In the genomic region with DNA sequence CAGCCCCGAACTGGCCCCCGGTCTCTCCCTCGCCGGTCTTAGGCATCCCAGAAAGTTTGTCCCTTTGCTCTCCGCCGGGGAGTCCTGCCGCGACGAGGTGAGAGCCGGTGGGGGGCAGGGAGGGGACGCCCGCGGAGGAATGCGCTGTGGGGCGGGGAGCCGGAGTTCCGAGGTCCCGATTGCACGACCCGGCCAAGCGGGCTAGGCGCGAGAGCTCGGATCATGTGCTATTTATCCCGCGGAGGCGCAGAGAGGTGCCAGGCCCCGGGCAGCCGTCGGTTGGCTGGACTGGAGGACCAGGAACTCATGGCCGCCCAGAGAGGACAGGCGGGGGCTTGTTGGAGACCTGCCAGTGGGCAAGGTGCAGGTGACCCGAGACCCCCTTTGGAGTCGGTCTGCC, we compare ENCODE assay signal across 8 mouse cellular contexts. TPM values are rescaled to one million over a fixed set of nuclear protein-coding genes. Genes with fewer than 3 reads are reported as not detected.
DNase-seq lines count a peak whose midpoint lies in the region; ATAC-seq and TF ChIP-seq lines count a peak whose summit lies in the region.

No protein-coding gene starts in this region.

- 0 out of 2 replicates have a peak, but pooled peaks cover 5% of the 10 kb centered on the region for H3K79me2 ChIP-seq in CH12.LX (replicated peaks; ENCODE audit: control insufficient read depth, extremely low read depth, insufficient read depth, poor library complexity, severe bottlenecking)

- under 1% methylated on average over 33 of the region's 34 CpGs for WGBS in forebrain, embryonic 14.5 days
- WGBS in lung, embryonic 16.5 days, result 2% methylated on average over 34 of the region's 34 CpGs

- intact Hi-C loops in heart, postnatal 10 days (cut with DNase I), result loop anchor here (1.0 to 5.0 kb wide), 3 partner anchors 31 to 57 kb away; a partner anchor contains a TSS

- peak; percentile 38 for ATAC-seq in forebrain, embryonic 14.5 days
- peak; percentile 67 for ATAC-seq in lung, embryonic 16.5 days (ENCODE audit: low read depth)

- peaks cover 22 to 35% of the 10 kb centered on the region in 2 experiments for H3K36me3 ChIP-seq in CH12.LX (replicated peaks in 1 of 2; ENCODE audit: control insufficient read depth in 1 of 2, insufficient read depth in 1 of 2, low read length in 1 of 2)
- peaks cover 22% of the 10 kb centered on the region for H3K36me3 ChIP-seq in forebrain, embryonic 14.5 days (ENCODE audit: control insufficient read depth, insufficient read depth, low read length)
- peaks cover 16% of the 10 kb centered on the region for H3K36me3 ChIP-seq in lung, embryonic 16.5 days (ENCODE audit: control insufficient read depth, insufficient read depth, low read length)

- H3K4me1 ChIP-seq in CH12.LX (ENCODE audit: control insufficient read depth in 1 of 2, insufficient read depth in 2 of 2), result peaks cover 9 to 24% of the 10 kb centered on the region in 2 experiments
- H3K4me1 ChIP-seq in brown adipose tissue, adult 24 weeks (ENCODE audit: control insufficient read depth, insufficient read depth, insufficient read length, low read length), result peaks cover 11% of the 10 kb centered on the region
- H3K4me1 ChIP-seq in forebrain, embryonic 14.5 days (ENCODE audit: control insufficient read depth, insufficient read depth, low read length), result peaks cover 12% of the 10 kb centered on the region
- peaks cover 22% of the 10 kb centered on the region for H3K4me1 ChIP-seq in lung, embryonic 16.5 days (replicated peaks; ENCODE audit: control insufficient read depth, insufficient read depth, low read length)

- no peak overlapping the region for H3K27ac ChIP-seq in CH12.LX (ENCODE audit: insufficient read depth, low read depth)
- H3K27ac ChIP-seq in brown adipose tissue, adult 24 weeks (replicated peaks; ENCODE audit: low read depth, low read length), result peak overlapping the region; percentile 93
- peak overlapping the region; percentile 78 for H3K27ac ChIP-seq in forebrain, embryonic 14.5 days (ENCODE audit: low read depth, low read length)
- peak overlapping the region; percentile 98 for H3K27ac ChIP-seq in lung, embryonic 16.5 days (ENCODE audit: low read length)

- no peak for TF ChIP-seq EP300 in CH12.LX (IDR thresholded peaks at IDR 0.05; ENCODE audit: low read length)

- H3K9me3 ChIP-seq in CH12.LX (replicated peaks; ENCODE audit: low read length), result no peaks in the 10 kb centered on the region
- H3K9me3 ChIP-seq in forebrain, embryonic 14.5 days (replicated peaks; ENCODE audit: control insufficient read depth, low read length), result no peaks in the 10 kb centered on the region
- H3K9me3 ChIP-seq in lung, embryonic 16.5 days (ENCODE audit: control insufficient read depth, low read length), result no peaks in the 10 kb centered on the region

- peak overlapping the region; percentile 61 to 80 (median 71) for H3K4me3 ChIP-seq in CH12.LX (replicated peaks in 1 of 3; ENCODE audit: low read depth in 2 of 3, low read length in 2 of 3, poor library complexity in 1 of 3)
- peak overlapping the region; percentile 75 for H3K4me3 ChIP-seq in brown adipose tissue, adult 24 weeks (ENCODE audit: insufficient read depth, low read depth, low read length)
- peak overlapping the region; percentile 89 for H3K4me3 ChIP-seq in forebrain, embryonic 14.5 days (ENCODE audit: low read depth, low read length)
- H3K4me3 ChIP-seq in lung, embryonic 16.5 days (ENCODE audit: low read length), result peak overlapping the region; percentile 94

- H3K4me2 ChIP-seq in CH12.LX (ENCODE audit: insufficient read depth, low read depth, poor library complexity, severe bottlenecking), result peak overlapping the region; percentile 68
- peak overlapping the region; percentile 80 for H3K4me2 ChIP-seq in forebrain, embryonic 14.5 days (ENCODE audit: low read length)
- H3K4me2 ChIP-seq in lung, embryonic 16.5 days (ENCODE audit: low read depth, low read length), result peak overlapping the region; percentile 87

- peak overlapping the region; percentile 93 for H3K9ac ChIP-seq in CH12.LX (ENCODE audit: insufficient read depth, low read depth)
- H3K9ac ChIP-seq in forebrain, embryonic 14.5 days (ENCODE audit: low read length), result peak overlapping the region; percentile 93
- peak overlapping the region; percentile 96 for H3K9ac ChIP-seq in lung, embryonic 16.5 days (ENCODE audit: low read length)

- TF ChIP-seq RAD21 in CH12.LX (IDR thresholded peaks at IDR 0.05; ENCODE audit: low read depth, low read length), result no peak

- in situ Hi-C loops in CH12.LX (cut with MboI; ENCODE audit: low pct_ligation_motif_present, low pct_unique_long_range_greater_than_20kb, low sequenced_read_pairs), result no loop called here

- H3K27me3 ChIP-seq in CH12.LX (replicated peaks), result peaks cover 3% of the 10 kb centered on the region
- no peaks in the 10 kb centered on the region for H3K27me3 ChIP-seq in forebrain, embryonic 14.5 days (replicated peaks; ENCODE audit: control insufficient read depth, insufficient read depth, low read length)
- H3K27me3 ChIP-seq in lung, embryonic 16.5 days (ENCODE audit: control insufficient read depth, insufficient read depth, low read depth, low read length), result no peaks in the 10 kb centered on the region

- TF ChIP-seq POLR2A in CH12.LX (IDR thresholded peaks at IDR 0.05; ENCODE audit: low read depth, low read length), result no peak

- peak; percentile 33 for DNase-seq in CH12.LX (ENCODE audit: extremely low read depth)
- peak; percentile 41 for DNase-seq in forebrain, embryonic 14.5 days (ENCODE audit: low spot score)
- DNase-seq in heart, postnatal 10 days, result peak; percentile 86 to 87
- DNase-seq in kidney, postnatal 4 days, result peak; percentile 81 to 87
- DNase-seq in ovary, postnatal 10 days (ENCODE audit: low spot score), result peak; percentile 57
- DNase-seq in thymus, postnatal 10 days (ENCODE audit: low spot score in 2 of 2), result peak; percentile 42 to 48

- no peak for TF ChIP-seq CTCF in CH12.LX (conservative IDR thresholded peaks at IDR 0.05 in 1 of 2, IDR thresholded peaks at IDR 0.05 in 1 of 2; ENCODE audit: low read depth in 2 of 2, low read length in 2 of 2)

- dilution Hi-C loops in CH12.LX (cut with MboI; ENCODE audit: extremely low pct_ligation_motif_present, extremely low pct_unique_long_range_greater_than_20kb, low sequenced_read_pairs), result no loop called here

TF ChIP-seq in CH12.LX, 34 proteins besides CTCF, POLR2A, EP300 and RAD21 (continues in another document):
- TF ChIP-seq MEF2A (IDR thresholded peaks at IDR 0.05; ENCODE audit: borderline replicate concordance, low read depth, low read length) (0 out of 2 replicates have a peak, but pooled peaks have one; percentile 3), USF2 (conservative IDR thresholded peaks at IDR 0.05; ENCODE audit: low read depth, low read length) (no peak), ZMIZ1 (IDR thresholded peaks at IDR 0.05; ENCODE audit: low read depth, low read length) (no peak), MXI1 (IDR thresholded peaks at IDR 0.05; ENCODE audit: low read depth, low read length) (no peak), MYC (IDR thresholded peaks at IDR 0.05; ENCODE audit: low read depth, low read length) (no peak), JUND (conservative IDR thresholded peaks at IDR 0.05; ENCODE audit: low read depth, low read length) (no peak), ZC3H11A (IDR thresholded peaks at IDR 0.05; ENCODE audit: low read depth, low read length) (no peak)

RNA-seq across cellular contexts. Expression of a gene that starts 0.3 kb away (rescaled TPM):
- total RNA-seq in CH12.LX (2012; rRNA removed), result 36.9 and 38.0 TPM in 2 replicates
- 11.0 and 11.6 TPM in 2 replicates for total RNA-seq in CH12.LX (2014; rRNA removed)
- 31.7 and 32.3 TPM in 2 replicates for polyA plus RNA-seq in CH12.LX (2012; ENCODE audit: insufficient read length, low read depth)
- 93.8 and 106 TPM in 2 replicates for polyA plus RNA-seq in brown adipose tissue, adult 24 weeks (2012; ENCODE audit: insufficient read depth, insufficient read length, missing spikeins)
- 4.6 and 4.7 TPM in 2 replicates for polyA plus RNA-seq in forebrain, embryonic 14.5 days (2014; fragmentation: Nextera tagmentation; extraction: Ambion mirVana)
- total RNA-seq in heart, postnatal 10 days (2021), result 100 to 1,000 TPM; 279 to 286 TPM
- 3.2 and 3.4 TPM in 2 replicates for polyA plus RNA-seq in lung, embryonic 16.5 days (2015; fragmentation: Nextera tagmentation; extraction: Ambion mirVana)

RNA-seq across cellular contexts. Expression of a gene that starts 0.7 kb away (rescaled TPM):
- total RNA-seq in CH12.LX (2012; rRNA removed) (1.3 and 1.7 TPM in 2 replicates), CH12.LX (2014; rRNA removed) (1.9 and 3.4 TPM in 2 replicates)
- polyA plus RNA-seq in CH12.LX (2012; ENCODE audit: insufficient read length, low read depth), result 3.8 and 4.4 TPM in 2 replicates
- 15.7 and 24.0 TPM in 2 replicates for polyA plus RNA-seq in brown adipose tissue, adult 24 weeks (2012; ENCODE audit: insufficient read depth, insufficient read length, missing spikeins)
- 0.75 and 1.1 TPM in 2 replicates for polyA plus RNA-seq in forebrain, embryonic 14.5 days (2014; fragmentation: Nextera tagmentation; extraction: Ambion mirVana)
- 1 to 10 TPM; 2.6 to 3.0 TPM for total RNA-seq in heart, postnatal 10 days (2021)
- polyA plus RNA-seq in lung, embryonic 16.5 days (2015; fragmentation: Nextera tagmentation; extraction: Ambion mirVana), result 1.5 and 1.9 TPM in 2 replicates

RNA-seq across cellular contexts. Expression of a gene that starts 12.7 kb away (rescaled TPM):
- 4.0 and 4.9 TPM in 2 replicates for total RNA-seq in CH12.LX (2012; rRNA removed)
- total RNA-seq in CH12.LX (2014; rRNA removed), result 0.70 and 1.0 TPM in 2 replicates
- polyA plus RNA-seq in CH12.LX (2012; ENCODE audit: insufficient read length, low read depth), result 13.3 and 17.0 TPM in 2 replicates
- 15.8 and 16.3 TPM in 2 replicates for polyA plus RNA-seq in brown adipose tissue, adult 24 weeks (2012; ENCODE audit: insufficient read depth, insufficient read length, missing spikeins)
- 8.7 and 14.9 TPM in 2 replicates for polyA plus RNA-seq in forebrain, embryonic 14.5 days (2014; fragmentation: Nextera tagmentation; extraction: Ambion mirVana)
- total RNA-seq in heart, postnatal 10 days (2021), result 10 to 100 TPM; 31.2 to 32.8 TPM
- 14.8 and 15.6 TPM in 2 replicates for polyA plus RNA-seq in lung, embryonic 16.5 days (2015; fragmentation: Nextera tagmentation; extraction: Ambion mirVana)

RNA-seq across cellular contexts. Expression of a gene that starts 31.4 kb away (rescaled TPM):
- total RNA-seq in CH12.LX (2012; rRNA removed) (96.3 and 105 TPM in 2 replicates), CH12.LX (2014; rRNA removed) (86.9 and 93.5 TPM in 2 replicates)
- 120 and 161 TPM in 2 replicates for polyA plus RNA-seq in CH12.LX (2012; ENCODE audit: insufficient read length, low read depth)
- polyA plus RNA-seq in brown adipose tissue, adult 24 weeks (2012; ENCODE audit: insufficient read depth, insufficient read length, missing spikeins), result 74.7 and 107 TPM in 2 replicates
- polyA plus RNA-seq in forebrain, embryonic 14.5 days (2014; fragmentation: Nextera tagmentation; extraction: Ambion mirVana), result 65.4 and 83.9 TPM in 2 replicates
- total RNA-seq in heart, postnatal 10 days (2021), result 10 to 100 TPM; 86.0 to 88.2 TPM
- polyA plus RNA-seq in lung, embryonic 16.5 days (2015; fragmentation: Nextera tagmentation; extraction: Ambion mirVana), result 159 and 172 TPM in 2 replicates

RNA-seq across cellular contexts. Expression of a gene that starts 43.6 kb away (rescaled TPM):
- total RNA-seq in CH12.LX (2012; rRNA removed) (11.0 and 11.2 TPM in 2 replicates), CH12.LX (2014; rRNA removed) (22.9 and 23.0 TPM in 2 replicates)
- polyA plus RNA-seq in CH12.LX (2012; ENCODE audit: insufficient read length, low read depth), result 26.4 and 27.5 TPM in 2 replicates
- polyA plus RNA-seq in brown adipose tissue, adult 24 weeks (2012; ENCODE audit: insufficient read depth, insufficient read length, missing spikeins), result 40.8 and 79.3 TPM in 2 replicates
- 5.7 and 5.9 TPM in 2 replicates for polyA plus RNA-seq in forebrain, embryonic 14.5 days (2014; fragmentation: Nextera tagmentation; extraction: Ambion mirVana)
- total RNA-seq in heart, postnatal 10 days (2021), result 1,000 to 10,000 TPM; 1,599 to 1,711 TPM
- polyA plus RNA-seq in lung, embryonic 16.5 days (2015; fragmentation: Nextera tagmentation; extraction: Ambion mirVana), result 37.9 and 56.8 TPM in 2 replicates

Comparison
In these comparisons a context has a peak if more than half of its experiments do, and no peak if none do; other contexts are left out.
1. DNase-seq: peak in every context shown above with its lines; median percentile 86 in heart, postnatal 10 days; 84 in kidney, postnatal 4 days; 57 in ovary, postnatal 10 days; 45 in thymus, postnatal 10 days; 41 in forebrain, embryonic 14.5 days; 33 in CH12.LX.